Mouse (Mus musculus) megakaryocyte, embryonic 14.5 days (primary cell): ENCODE measurements around the gene Fam189a1. TPM values are rescaled to one million over a fixed set of nuclear protein-coding genes. Genes with fewer than 3 reads are reported as not detected.

Source experiments
- H3K27me3 ChIP-seq: replicated peaks from 2 replicates; pipeline ENCODE3; 2012; ENCODE audit warnings: inconsistent platforms
- H3K36me3 ChIP-seq: replicated peaks from 2 replicates; pipeline ENCODE3; 2012; ENCODE audit warnings: low read length, inconsistent platforms, mixed read lengths
- H3K4me1 ChIP-seq: 2 replicates; pipeline ENCODE4 v1.6.1; 2012; ENCODE audit warnings: inconsistent platforms
- H3K4me3 ChIP-seq: replicated peaks from 2 replicates; pipeline ENCODE3; 2012; ENCODE audit warnings: moderate library complexity, mild to moderate bottlenecking, inconsistent platforms
- H3K9me3 ChIP-seq: 2 replicates; pipeline ENCODE4 v1.6.1; 2012; ENCODE audit warnings: inconsistent platforms
- FLI1 ChIP-seq: IDR thresholded peaks from 2 replicates; pipeline ENCODE4 v1.6.1; 2012; ENCODE audit warnings: low read length, inconsistent platforms, mixed read lengths
- GATA1 ChIP-seq: IDR thresholded peaks from 3 replicates; pipeline ENCODE4 v1.6.1; 2012; ENCODE audit warnings: mixed read lengths, low read length, inconsistent platforms, borderline replicate concordance
- polyA plus RNA-seq: library from polyadenylated mRNA; stranded (reverse); fragments of >175 nt; gene quantifications from 2 replicates; pipeline ENCODE4 v1.2.3, GENCODE M21; 2012; ENCODE audit warnings: low replicate concordance; ENCODE audit not compliant: insufficient read depth

The Fam189a1 gene
- not detected in 2 replicates for polyA plus RNA-seq

DNA sequence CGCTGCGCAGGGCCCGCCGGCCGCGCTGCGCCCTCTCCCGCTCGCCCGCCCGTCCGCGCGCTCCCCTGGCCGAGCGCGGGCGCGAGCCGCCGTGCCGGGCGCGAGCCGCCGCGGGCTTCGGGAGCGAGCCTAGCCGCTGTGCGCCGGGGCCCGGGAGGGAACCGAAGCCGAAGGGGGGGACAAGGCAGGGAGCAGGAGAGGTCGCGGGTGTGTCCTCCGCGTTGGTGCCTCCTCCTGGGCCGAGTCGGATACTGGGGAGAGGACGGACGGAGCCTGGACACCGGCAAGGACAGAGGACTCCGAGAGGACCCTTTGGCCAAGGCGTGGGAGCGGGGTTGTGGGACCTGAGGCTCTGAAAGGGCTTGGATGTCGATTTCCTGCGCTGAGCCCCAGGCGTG lies at the start of gene Fam189a1:
Gene Fam189a1, minus strand, starts transcription at position 57 of the 398 bp plus-strand sequence.
- H3K4me1 ChIP-seq: peaks cover 4% of the 10 kb centered on the region; the same call in 1 of the 2 replicates
- TF ChIP-seq FLI1: no peak
- TF ChIP-seq GATA1: no peak
- peaks cover 43% of the 10 kb centered on the region for H3K27me3 ChIP-seq
- H3K4me3 ChIP-seq: peak within 1 kb of the TSS; percentile 50
- no peaks in the 10 kb centered on the region for H3K36me3 ChIP-seq
- H3K9me3 ChIP-seq: peaks cover 4% of the 10 kb centered on the region; the same call in 1 of the 2 replicates

DNA sequence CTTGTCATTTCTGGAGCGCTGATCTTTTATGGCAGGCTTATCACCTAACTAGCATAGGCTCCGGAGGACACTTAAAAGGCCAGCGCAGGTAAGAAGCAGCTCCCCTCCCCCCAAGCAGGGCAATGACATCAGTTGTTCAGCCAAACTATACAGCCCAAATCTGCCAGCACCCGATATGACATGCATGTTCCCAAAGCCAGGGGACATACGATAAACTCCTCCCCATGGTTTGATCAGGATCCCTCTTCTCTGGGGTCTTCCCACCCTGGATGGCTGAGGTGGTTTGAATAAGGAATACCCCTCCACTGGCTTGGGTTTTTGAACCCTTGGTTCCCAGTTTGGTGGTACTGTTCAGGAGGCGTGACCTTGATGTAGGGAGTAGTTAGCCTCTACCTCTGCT lies 49.7 kb upstream of the Fam189a1 start:
- Histone ChIP-seq H3K9me3 (peaks cover 38% of the 10 kb centered on the region), H3K4me1 (no peaks in the 10 kb centered on the region)
- TF ChIP-seq FLI1 (no peak), GATA1 (no peak)

DNA sequence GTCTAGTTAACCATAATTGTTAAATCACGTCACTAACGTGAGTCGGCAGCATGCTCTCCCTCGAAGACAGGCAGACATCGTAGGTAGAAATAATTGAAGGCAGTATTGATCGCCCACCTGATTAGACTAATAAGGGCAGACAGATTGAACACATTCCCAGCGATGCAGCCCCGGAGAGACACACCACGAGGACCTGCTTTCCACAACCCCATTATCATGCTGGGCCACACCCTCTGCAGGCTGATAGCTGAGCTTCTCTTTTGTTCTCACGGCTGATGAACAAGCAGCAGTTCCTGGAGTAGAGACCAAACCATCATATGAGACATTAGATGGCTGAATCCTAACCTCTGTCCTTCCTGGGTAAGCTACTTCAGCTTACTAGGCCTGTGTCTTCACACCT lies 46.3 kb upstream of the Fam189a1 start:
- H3K27me3 ChIP-seq: no peaks in the 10 kb centered on the region
- no peaks in the 10 kb centered on the region for H3K4me1 ChIP-seq
- H3K36me3 ChIP-seq: no peaks in the 10 kb centered on the region
- TF ChIP-seq GATA1 (no peak), FLI1 (no peak)
- no peak overlapping the region for H3K4me3 ChIP-seq
- peaks cover 43% of the 10 kb centered on the region for H3K9me3 ChIP-seq

More for the DNA sequence above, 49.7 kb upstream of the Fam189a1 start:
- Histone ChIP-seq H3K36me3 (no peaks in the 10 kb centered on the region), H3K4me3 (no peak overlapping the region), H3K27me3 (no peaks in the 10 kb centered on the region)

DNA sequence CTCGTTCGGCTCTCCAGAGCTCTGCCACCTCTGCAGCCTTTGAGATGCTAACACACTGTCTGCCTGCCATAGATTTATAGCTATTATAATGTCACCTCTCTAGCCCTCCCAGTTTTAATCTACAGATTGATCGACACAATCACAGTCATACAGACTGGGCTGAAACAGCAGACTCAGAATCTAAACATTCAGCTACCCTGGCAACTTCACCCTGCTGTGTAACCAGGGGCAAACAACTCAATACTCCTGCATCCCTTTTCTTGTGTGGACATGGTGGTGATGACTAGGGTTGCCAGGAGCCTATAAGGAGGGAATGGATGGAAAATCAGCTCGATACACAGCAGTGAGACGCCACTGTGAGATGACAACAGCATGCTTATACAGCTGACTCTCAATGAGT lies 24.3 kb upstream of the Fam189a1 start:
- TF ChIP-seq FLI1 (no peak), GATA1 (no peak)
- Histone ChIP-seq H3K9me3 (peaks cover 13% of the 10 kb centered on the region; the same call in 1 of the 2 replicates), H3K4me1 (no peaks in the 10 kb centered on the region), H3K4me3 (no peak overlapping the region), H3K27me3 (no peaks in the 10 kb centered on the region), H3K36me3 (no peaks in the 10 kb centered on the region)

DNA sequence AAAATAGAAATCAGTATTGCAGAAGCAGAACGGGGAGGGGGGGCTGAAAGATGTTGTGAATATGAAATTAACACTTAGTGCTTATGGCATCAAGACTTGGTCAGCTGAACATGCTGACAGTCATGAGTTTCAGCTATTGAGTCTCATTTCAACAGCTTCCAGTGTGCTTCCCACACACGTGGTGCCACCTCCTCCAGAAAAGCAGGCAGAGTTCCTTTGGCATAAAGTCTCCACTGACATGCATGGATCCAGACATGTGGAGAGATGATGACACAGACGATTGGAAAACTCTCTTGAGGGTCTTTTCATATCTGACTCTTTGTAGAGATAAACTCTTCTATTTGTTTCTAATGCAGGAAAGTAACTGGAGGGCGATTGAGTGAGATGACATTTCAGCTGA lies 14.4 kb upstream of the Fam189a1 start:
- Histone ChIP-seq H3K27me3 (no peaks in the 10 kb centered on the region), H3K9me3 (0 out of 2 replicates have a peak, but pooled peaks cover 4% of the 10 kb centered on the region), H3K4me3 (no peak overlapping the region), H3K36me3 (no peaks in the 10 kb centered on the region), H3K4me1 (no peaks in the 10 kb centered on the region)
- TF ChIP-seq GATA1: no peak

DNA sequence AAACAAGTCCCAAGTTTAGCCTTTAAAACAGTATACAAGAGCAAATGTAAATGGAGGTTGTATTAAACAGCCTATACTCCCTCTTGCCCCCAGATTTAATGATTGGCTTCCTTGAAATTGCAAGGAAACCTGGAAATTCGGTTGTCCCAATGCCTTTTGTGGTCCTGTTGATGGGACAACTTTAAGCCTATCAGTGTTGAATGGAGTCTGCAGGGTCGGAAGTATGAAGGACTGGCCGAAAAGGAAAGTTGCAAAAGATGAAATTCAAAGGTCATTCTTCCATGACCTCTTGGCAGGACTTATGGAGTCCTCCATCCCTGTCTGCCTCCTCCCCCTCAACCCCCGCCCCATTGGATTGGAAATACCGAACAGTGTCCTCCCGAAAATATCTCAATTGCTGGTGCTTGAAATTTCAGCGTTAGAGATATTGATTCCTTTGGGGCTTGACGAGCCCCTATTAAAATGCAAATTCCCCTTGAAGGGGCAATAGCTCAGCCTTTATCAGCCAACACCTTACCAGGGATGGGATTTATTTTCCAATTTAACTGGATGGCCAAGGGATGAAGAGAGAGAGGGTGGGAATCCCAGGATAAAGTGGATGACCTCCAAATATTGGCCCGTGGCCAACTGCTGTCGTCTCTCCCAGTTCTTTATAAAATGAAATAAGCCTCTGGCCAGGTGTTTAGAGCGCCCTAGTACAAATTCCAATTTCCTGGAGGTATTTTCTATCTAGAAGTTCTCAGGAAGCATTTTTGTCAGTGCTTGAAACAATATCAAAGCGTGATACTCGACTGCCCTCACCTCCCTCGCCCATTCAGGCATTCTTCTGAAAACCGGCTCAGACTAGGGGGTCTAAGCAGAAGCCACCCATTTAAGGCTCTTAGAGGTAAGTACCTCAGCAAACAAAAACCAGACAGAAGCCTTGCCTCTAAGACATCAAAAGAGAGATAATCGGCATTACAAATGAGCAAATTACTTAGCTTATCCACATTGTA lies 958 bp upstream of the Fam189a1 start:
- H3K9me3 ChIP-seq: peaks cover 4% of the 10 kb centered on the region; the same call in 1 of the 2 replicates
- peaks cover 4% of the 10 kb centered on the region; the same call in 1 of the 2 replicates for H3K4me1 ChIP-seq
- H3K27me3 ChIP-seq: peaks cover 43% of the 10 kb centered on the region
- H3K4me3 ChIP-seq: no peak overlapping the region
- no peaks in the 10 kb centered on the region for H3K36me3 ChIP-seq
- TF ChIP-seq FLI1: no peak
- TF ChIP-seq GATA1: no peak

DNA sequence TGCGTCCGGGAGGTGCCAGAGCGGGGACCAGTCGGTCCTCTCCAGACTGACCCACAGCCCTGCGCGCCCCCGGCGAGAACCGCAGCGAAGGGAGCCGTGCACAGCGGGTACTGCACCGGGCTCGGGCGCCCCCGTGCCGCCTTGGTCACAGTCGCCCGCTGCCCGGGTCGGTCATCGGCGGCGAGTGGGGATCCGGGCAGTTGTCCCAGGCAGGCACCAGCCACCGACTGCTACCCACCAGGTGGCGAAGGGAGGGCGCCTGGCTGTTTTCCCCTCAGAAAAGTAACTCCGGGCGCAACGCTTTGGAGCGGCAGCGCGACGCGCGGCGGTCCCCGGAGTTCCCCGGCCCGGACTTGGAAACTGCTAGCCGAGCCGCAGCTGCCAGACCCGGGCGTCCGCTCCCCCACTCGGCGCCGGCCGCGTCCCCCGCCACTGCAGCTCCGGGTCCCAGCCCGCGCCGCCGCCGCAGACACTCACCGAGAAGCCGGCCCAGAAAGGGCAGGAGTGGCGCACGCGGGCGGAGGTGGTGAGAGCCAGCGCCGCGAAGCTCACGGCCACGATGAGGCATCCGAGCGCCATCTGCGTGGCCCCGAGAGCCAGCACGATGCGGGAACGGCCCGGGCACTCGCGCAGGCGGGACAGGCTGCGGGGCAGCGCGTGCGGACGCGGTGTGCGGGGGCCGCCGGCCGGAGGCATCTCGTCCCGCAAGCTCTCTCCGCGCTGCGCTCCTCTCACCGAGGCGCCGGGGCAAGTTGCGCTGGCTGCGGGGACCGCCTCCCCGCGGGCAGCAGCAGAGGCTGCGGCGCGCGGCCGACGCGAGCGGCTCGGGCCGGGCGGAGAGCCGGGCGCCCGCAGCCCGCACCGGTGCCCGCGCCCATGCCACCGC lies 499 bp downstream of the Fam189a1 start:
- Histone ChIP-seq H3K27me3 (peaks cover 43% of the 10 kb centered on the region), H3K4me1 (peaks cover 4% of the 10 kb centered on the region; the same call in 1 of the 2 replicates), H3K9me3 (peaks cover 4% of the 10 kb centered on the region; the same call in 1 of the 2 replicates), H3K4me3 (peak overlapping the region; percentile 50), H3K36me3 (no peaks in the 10 kb centered on the region)
- no peak for TF ChIP-seq GATA1
- no peak for TF ChIP-seq FLI1

DNA sequence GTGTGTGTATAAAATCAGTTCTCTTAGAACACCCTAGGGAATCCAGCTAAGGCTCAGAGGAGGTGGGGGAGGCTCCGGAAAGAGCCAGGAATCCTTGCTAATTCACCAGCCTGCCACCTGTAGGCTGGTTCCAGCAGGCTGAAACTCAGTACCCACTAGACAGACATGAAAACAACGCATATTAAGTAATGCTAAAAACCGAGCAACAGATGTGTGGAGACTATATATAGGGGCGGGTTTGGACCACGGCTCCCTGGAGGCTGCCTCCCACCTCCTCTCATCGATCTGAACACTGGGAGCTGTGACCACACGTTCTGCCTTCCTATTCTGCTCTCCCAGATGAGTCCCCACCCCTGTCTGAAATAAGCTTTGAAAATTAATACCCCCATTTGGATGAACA lies 1.8 kb downstream of the Fam189a1 start:
- Histone ChIP-seq H3K4me3 (no peak overlapping the region), H3K4me1 (peaks cover 4% of the 10 kb centered on the region; the same call in 1 of the 2 replicates), H3K9me3 (peaks cover 4% of the 10 kb centered on the region; the same call in 1 of the 2 replicates), H3K27me3 (peaks cover 43% of the 10 kb centered on the region), H3K36me3 (no peaks in the 10 kb centered on the region)
- TF ChIP-seq FLI1 (no peak), GATA1 (no peak)

DNA sequence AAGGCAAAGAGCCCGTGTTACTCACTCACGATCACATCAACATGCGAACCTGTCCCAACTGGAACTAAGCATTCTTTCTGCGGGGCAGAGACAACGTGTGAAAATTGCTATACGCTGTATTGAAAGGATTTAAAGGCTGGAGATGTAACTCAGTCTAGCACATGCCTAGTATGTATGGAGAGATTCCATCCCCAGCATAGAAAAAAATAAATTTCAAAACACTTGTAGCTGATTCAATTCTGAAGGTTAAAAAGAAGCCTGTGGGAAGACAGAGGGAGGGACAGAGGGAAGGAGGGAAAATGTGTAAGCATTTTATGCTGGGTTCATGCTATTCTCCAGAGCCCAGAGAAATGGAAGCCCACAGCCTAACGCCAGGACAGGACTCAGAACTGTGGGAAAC lies 2.5 kb downstream of the Fam189a1 start:
- H3K27me3 ChIP-seq: peaks cover 41% of the 10 kb centered on the region

More for the DNA sequence above, 2.5 kb downstream of the Fam189a1 start:
- Histone ChIP-seq H3K36me3 (no peaks in the 10 kb centered on the region), H3K4me3 (no peak overlapping the region), H3K9me3 (peaks cover 4% of the 10 kb centered on the region; the same call in 1 of the 2 replicates), H3K4me1 (peaks cover 4% of the 10 kb centered on the region; the same call in 1 of the 2 replicates)
- TF ChIP-seq FLI1 (no peak), GATA1 (no peak)
